Mouse (Mus musculus) cerebellum, postnatal 14 days (tissue): ENCODE data around the gene Gm21915.

ENCODE experiments used
- DNase-seq, 2 experiments: peaks; one replicate each; pipeline ENCODE4 v3.0.0; 2021; ENCODE audit warnings: mixed read lengths in 2 of 2

Gm21915 gene

GRCm38 (mm10) chr9:40670313-40670712 lies at the start of gene Gm21915:
TSS of gene Gm21915 (plus strand) at chr9:40670613.
- DNase-seq, result no peak

DNA sequence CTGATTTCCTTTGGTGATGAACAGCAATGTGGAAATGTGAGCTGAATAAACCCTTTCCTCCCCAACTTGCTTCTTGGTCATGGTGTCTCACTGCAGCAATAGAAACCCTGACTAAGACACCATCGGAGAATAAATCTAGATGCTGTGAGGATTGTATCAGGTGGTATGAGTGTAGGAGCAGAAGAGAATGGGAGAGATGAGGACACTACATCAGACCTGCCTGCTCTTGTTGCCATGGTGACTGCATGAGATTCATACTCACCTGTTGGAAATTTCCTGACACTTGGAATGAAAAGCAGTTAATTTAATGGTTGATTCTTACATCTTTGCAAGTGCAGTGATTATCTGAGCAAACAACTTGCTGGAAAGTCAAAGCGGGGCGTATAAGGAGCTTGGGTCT lies 48.1 kb upstream of the Gm21915 start:
- DNase-seq, result no peak

GRCm38 (mm10) chr9:40622793-40623192 lies 47.6 kb upstream of the Gm21915 start:
- DNase-seq, result no peak

DNA sequence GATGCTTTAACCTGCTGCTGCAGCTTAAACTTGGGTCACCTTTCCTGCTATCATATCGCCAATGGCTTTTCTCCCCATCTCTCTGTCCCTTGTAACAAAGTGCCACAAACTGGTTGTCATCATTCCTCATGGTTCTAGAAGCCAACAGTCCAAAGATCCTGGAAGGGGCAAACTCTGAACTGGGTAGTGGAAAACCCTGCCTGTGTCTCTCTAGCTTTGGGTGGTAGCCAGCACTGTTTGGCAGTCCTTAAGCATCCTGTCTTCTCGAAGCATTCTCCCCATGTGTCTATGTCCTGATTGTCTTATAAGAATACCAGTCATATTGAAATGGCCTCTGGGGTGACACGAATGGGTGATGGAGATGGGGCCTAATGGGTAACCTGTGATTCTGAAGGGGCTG lies 45.1 kb upstream of the Gm21915 start:
- DNase-seq, result peak in 1 of 2 experiments; percentile 47

- DNase-seq, result no peak
Observed at GRCm38 (mm10) chr9:40626566-40626965, 43.8 kb upstream of the Gm21915 start.

GRCm38 (mm10) chr9:40627146-40627713 lies 43.2 kb upstream of the Gm21915 start:
- no peak for DNase-seq

- peak; percentile 80 to 82 for DNase-seq
Observed at GRCm38 (mm10) chr9:40628130-40629069, 42.0 kb upstream of the Gm21915 start.

DNA sequence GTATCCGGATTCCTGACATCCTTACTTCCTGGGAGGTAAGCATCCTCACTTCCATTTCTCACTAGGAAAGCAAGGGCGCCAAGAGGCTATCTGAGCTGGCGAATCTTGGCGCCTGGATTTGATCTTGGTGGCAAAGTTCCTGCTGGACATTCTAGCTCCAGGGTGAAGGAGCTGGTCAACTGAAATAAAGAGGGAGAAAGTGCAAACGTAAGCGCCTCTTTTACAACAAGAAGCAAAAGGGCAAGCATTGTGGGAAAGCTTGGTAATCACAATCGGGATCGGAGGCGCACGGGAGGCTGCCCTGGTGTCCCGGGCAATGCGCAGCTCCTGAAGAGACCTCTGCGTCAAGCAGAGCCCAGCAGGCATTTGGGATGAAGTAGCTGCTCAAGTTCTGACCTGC lies 41.0 kb upstream of the Gm21915 start:
- DNase-seq, result peak in 1 of 2 experiments; percentile 5

GRCm38 (mm10) chr9:40631101-40631500 lies 39.3 kb upstream of the Gm21915 start:
- DNase-seq, result peak in 1 of 2 experiments; percentile 9

DNA sequence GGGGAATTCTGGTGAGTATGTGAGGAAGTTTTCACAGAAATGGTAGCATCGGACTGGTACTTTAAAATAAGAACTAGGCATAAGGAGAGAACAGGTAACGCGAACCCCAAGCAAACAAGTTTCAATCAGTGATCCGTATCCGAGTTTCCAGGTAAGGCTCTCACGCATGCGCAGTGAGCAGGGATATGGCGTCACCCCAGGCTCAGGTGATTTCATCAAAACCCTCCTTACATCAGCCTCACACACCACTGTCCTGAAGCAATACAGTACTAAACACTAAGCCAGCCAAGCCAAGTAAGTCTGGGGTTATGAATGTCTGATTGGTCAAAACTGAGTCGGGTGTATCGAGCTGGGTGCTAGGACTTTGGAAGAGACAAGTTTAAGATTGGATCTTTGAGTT lies 38.9 kb upstream of the Gm21915 start:
- no peak for DNase-seq

DNA sequence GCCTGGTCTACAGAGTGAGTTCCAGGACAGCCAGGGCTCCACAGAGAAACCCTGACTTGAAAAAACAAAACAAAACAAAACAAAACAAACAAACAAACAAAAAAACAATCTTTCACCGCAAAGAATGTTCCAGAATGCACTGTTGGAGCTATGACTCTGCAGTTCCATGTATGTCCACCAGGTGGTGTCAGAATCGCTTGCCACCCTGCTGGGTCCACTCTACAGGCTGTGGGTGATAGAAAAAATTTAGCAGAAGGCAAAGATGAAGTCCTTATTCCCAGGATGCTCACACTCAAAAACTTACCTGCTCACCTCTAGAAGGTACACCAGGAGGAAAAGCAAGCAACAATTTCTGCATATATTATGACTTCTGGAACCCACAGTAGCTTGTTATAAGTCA lies 34.4 kb upstream of the Gm21915 start:
- peak; percentile 86 for DNase-seq

- DNase-seq, result peak; percentile 17 to 36
Observed at GRCm38 (mm10) chr9:40637705-40638393, 32.6 kb upstream of the Gm21915 start.

DNA sequence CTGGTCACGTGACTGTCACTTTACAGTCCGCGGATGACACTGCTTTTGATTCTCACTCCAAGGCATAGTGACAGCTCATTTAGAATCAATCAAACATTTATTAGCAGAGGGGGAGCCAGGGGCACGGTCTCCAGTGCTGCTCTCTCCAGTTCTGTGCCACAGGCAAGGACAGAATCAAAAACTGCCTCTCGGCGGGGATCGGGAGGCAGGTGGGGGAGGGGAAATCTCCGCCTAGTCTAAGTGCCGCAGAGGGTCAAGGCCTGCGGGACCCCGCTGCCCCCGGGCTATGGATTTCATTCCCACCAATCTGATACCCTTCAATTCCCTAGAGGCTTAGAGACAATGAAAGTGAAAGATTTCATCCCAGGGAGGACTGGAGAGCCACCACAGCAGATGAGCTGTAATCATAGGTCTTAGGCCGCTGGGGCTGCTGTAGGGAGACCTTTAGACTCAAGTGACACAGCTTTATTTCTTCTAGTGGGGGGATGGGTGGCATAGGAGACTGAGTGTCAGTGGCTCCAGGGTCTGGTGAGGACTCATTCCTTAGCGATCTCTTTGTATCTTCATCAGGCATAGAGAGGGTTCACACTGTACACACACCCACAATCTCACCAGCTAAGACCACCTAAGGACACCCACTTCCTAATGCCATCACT lies 31.9 kb upstream of the Gm21915 start:
- DNase-seq, result peak; percentile 77 to 79

GRCm38 (mm10) chr9:40639536-40640187 lies 30.8 kb upstream of the Gm21915 start:
- DNase-seq, result peak; percentile 27 to 39

GRCm38 (mm10) chr9:40641318-40641717 lies 29.1 kb upstream of the Gm21915 start:
- DNase-seq, result no peak

DNA sequence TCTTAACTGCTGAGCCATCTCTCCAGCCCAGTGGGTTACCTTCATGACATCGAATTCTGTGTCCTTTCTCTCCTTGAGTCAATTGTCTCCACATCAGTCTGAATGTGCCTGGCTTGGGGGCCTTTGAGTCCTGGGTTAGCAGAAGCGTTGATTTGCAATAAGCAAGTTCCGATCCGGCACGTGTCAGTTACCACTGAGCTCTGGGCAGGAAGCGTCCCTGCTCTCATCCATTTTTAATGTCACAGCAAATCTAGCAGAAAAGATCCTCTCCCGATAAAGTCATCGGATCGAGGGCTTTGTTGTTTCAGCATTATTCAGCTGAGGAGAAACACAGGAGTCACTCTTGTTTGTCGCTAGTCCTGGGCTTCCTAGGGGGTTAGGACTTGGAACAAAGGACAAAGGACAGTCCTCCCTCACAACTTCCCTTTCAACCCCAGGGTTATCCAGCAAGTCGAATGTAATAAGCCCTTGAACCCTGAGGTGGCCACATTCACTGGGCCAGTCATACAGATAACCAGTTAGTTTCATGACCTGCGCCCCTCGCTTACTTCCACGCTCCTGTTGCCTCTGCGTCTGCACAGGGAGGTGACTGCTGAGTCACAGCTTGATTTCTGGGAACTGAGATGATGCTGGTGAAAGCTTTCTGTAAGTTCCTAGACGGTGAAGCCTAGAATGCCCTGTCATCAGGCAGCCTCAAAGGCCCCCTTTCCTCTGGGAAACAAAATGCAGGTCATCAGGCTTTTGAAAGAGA lies 27.8 kb upstream of the Gm21915 start:
- DNase-seq, result no peak

DNA sequence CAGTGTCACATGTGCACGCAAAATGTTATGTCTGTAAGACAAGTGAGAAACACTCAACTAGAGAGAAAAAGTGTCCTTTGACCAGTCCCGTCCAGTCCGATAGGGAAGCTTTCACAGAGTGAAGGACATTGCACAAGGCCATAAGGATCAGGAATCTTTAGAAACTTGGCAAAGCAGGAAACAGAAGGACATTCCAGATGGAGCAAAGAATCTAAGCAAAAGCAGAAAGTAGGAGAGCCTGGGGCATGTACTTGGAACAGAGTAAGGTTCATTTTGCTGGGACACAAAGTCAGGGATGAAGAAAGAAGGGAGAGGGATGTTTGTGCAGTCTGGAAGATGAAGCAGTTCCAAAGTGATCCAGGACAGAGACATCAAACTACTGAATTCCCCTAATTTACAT lies 21.0 kb upstream of the Gm21915 start:
- no peak for DNase-seq

GRCm38 (mm10) chr9:40649983-40650382 lies 20.4 kb upstream of the Gm21915 start:
- no peak for DNase-seq

DNA sequence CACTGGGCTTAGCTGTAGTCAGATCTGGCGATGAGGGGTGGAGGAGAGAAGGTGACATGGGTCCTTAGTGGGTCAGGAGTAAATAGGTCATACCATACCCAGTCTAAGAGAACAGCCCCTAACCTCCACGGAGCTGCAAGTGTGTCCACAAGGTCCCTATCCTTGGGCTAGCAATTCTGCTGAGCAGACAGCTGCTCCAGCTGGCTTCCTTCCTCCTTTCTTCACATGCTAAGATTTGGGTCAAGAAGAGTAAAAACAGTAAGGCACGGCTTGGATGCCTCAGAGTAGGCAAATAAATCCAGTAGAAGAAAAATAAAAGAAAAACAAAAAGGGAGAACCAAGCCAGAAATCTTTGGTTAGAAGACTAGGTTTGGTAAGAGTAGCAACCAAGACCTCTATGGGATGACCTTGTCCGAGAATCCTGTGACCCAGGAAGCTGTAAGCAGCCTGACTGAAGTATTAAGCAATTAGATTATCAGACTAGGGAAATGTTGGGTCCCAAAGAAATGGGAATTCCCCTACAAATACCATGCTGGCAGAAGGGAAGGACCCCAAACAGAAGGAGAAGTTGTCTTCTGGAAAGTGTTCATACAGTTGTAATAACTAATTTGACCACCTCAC lies 19.1 kb upstream of the Gm21915 start:
- no peak for DNase-seq

- no peak for DNase-seq
Observed at GRCm38 (mm10) chr9:40652757-40653156, 17.7 kb upstream of the Gm21915 start.

- peak in 1 of 2 experiments; percentile 40 for DNase-seq
Observed at GRCm38 (mm10) chr9:40666190-40666803, 4.1 kb upstream of the Gm21915 start.
